Mouse (Mus musculus): ENCODE measurements around the gene Fars2.

GRCm38 (mm10) chr13:36330542-36330941, 213.3 kb downstream of the Fars2 start:
- TF ChIP-seq CTCF (IDR thresholded peaks at IDR 0.05; ENCODE audit: extremely low read depth, insufficient read length, insufficient replicate concordance, low read depth, low read length) (no peak), POLR2A (IDR thresholded peaks at IDR 0.05; ENCODE audit: low read depth, low read length) (no peak)

All from small intestine, adult 2 months (tissue).